Mouse (Mus musculus) embryonic fibroblast, embryonic 13.5 days (primary cell): Measurements from ENCODE around the gene Itpr1.

Experiments
- CTCF ChIP-seq: IDR thresholded peaks from 2 replicates; pipeline ENCODE4 v1.5.1; 2011; ENCODE audit warnings: mild to moderate bottlenecking, control low read depth, low read length, moderate library complexity, borderline replicate concordance; ENCODE audit not compliant: insufficient read depth
- POLR2A ChIP-seq: IDR thresholded peaks from 2 replicates; pipeline ENCODE4 v1.6.1; 2011; ENCODE audit warnings: low read depth, mild to moderate bottlenecking, control low read depth, low read length, moderate library complexity

DNA sequence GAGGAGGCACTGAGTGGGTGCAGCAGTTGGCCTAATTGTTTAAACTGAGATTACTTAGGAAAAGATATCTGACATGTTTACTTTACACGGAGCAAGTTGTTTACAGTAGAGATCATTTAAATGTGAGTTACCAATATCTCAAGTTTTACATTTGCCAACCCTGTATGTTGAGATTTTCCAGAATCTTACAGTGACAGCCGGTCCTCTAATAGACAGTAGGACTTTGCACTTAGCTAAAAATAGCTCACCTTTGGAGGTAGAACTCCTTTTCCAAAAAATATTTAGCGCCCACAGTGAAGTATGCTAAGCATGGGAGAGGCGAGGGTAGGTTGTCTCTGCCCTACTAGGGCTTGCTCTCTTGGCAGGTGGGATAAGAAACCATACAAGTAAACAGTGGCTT lies 69.2 kb downstream of the Itpr1 start:
- TF ChIP-seq CTCF = no peak
- TF ChIP-seq POLR2A = no peak
